Mouse (Mus musculus): ENCODE results near the gene Sh3bp4. TPM values are rescaled to one million over a fixed set of nuclear protein-coding genes. Genes with fewer than 3 reads are reported as not detected.

Gene Sh3bp4
- total and polyA plus RNA-seq, 3 experiments: not detected

DNA sequence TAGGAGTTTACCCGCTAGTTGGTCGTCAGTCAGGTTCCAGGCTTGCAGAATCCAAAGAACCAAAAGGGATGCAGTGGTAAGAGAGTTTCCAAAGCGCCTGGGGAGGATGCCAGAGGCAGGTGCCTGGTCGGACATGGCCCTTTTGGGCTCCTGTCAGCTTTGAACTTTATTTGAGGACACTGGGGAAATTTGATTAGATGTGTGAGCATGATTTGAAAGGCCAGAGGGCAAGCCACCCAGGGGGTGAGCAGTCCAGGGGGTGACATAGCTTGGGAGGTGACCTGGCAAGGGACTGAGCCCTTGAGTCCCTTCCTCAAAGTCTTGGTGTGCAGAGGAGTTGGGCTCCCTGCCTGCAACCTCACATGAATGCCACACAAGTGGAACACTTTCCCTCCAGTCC lies 11.2 kb downstream of the Sh3bp4 start:
- Histone ChIP-seq H3K4me1 (ENCODE audit: control insufficient read depth in 1 of 2, insufficient read depth in 2 of 2) (no peaks in the 10 kb centered on the region), H3K27ac (ENCODE audit: insufficient read depth, low read depth) (no peak overlapping the region), H3K27me3 (replicated peaks) (no peaks in the 10 kb centered on the region), H3K9ac (ENCODE audit: insufficient read depth, low read depth) (no peak overlapping the region), H3K4me2 (ENCODE audit: insufficient read depth, low read depth, poor library complexity, severe bottlenecking) (no peak overlapping the region), H3K36me3 (replicated peaks in 1 of 2; ENCODE audit: control insufficient read depth in 1 of 2, insufficient read depth in 1 of 2, low read length in 1 of 2) (no peaks in the 10 kb centered on the region), H3K79me2 (replicated peaks; ENCODE audit: control insufficient read depth, extremely low read depth, insufficient read depth, poor library complexity, severe bottlenecking) (no peaks in the 10 kb centered on the region), H3K4me3 (replicated peaks in 1 of 3; ENCODE audit: low read depth in 2 of 3, low read length in 2 of 3, poor library complexity in 1 of 3) (no peak overlapping the region), H3K9me3 (replicated peaks; ENCODE audit: low read length) (peaks cover 90% of the 10 kb centered on the region)
- in situ Hi-C loops (cut with MboI; ENCODE audit: low pct_ligation_motif_present, low pct_unique_long_range_greater_than_20kb, low sequenced_read_pairs) (no loop called here), dilution Hi-C loops (cut with MboI; ENCODE audit: extremely low pct_ligation_motif_present, extremely low pct_unique_long_range_greater_than_20kb, low sequenced_read_pairs) (no loop called here)
- no peak for TF ChIP-seq ZC3H11A (IDR thresholded peaks at IDR 0.05; ENCODE audit: low read depth, low read length)
- no peak for TF ChIP-seq JUND (conservative IDR thresholded peaks at IDR 0.05; ENCODE audit: low read depth, low read length)
- TF ChIP-seq EP300 (IDR thresholded peaks at IDR 0.05; ENCODE audit: low read length): no peak
- TF ChIP-seq MXI1 (IDR thresholded peaks at IDR 0.05; ENCODE audit: low read depth, low read length): no peak
- no peak for TF ChIP-seq RAD21 (IDR thresholded peaks at IDR 0.05; ENCODE audit: low read depth, low read length)
- DNase-seq (ENCODE audit: extremely low read depth): no peak

DNA sequence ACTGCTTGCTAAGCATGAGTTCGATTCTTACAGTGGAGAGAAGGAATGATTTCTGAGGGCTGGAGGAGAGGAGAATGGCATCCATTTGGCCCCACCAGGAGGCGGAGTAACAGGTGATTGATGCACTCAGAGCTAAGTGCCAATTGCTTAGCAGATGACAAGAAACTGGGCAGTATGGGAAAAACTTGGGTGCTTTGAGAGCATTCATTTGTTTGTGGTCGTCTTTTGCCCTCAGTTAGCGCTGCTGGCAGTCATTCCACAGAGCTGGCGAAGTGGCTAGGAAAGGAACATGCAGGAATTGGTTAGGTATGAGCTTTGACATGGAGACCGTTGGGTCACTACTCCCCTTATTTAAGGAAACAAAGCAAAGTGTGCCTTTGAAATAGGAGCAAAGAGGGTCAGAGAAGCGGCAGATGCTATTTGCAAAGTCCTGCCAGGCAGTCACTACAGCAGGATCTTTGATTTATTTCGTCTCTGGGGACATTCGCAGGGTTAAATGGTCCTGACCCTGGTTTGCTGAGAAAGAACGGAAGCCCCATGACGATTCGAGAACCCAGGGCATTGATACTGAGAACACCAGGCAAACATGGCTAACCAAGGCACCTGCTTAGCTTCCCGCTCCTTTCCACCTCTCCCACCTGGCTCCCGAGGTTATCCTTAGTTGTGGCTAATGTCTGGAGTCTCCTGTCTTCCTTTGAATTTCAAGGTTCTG lies 12.1 kb downstream of the Sh3bp4 start:
- no peaks in the 10 kb centered on the region for H3K27me3 ChIP-seq (replicated peaks)
- in situ Hi-C loops (cut with MboI; ENCODE audit: low pct_ligation_motif_present, low pct_unique_long_range_greater_than_20kb, low sequenced_read_pairs): no loop called here
- no peaks in the 10 kb centered on the region for H3K4me1 ChIP-seq (ENCODE audit: control insufficient read depth in 1 of 2, insufficient read depth in 2 of 2)
- no peaks in the 10 kb centered on the region for H3K79me2 ChIP-seq (replicated peaks; ENCODE audit: control insufficient read depth, extremely low read depth, insufficient read depth, poor library complexity, severe bottlenecking)
- H3K9ac ChIP-seq (ENCODE audit: insufficient read depth, low read depth): no peak overlapping the region
- dilution Hi-C loops (cut with MboI; ENCODE audit: extremely low pct_ligation_motif_present, extremely low pct_unique_long_range_greater_than_20kb, low sequenced_read_pairs): no loop called here
- H3K4me2 ChIP-seq (ENCODE audit: insufficient read depth, low read depth, poor library complexity, severe bottlenecking): no peak overlapping the region
- DNase-seq (ENCODE audit: extremely low read depth): no peak
- no peak for TF ChIP-seq E2F4 (IDR thresholded peaks at IDR 0.05; ENCODE audit: insufficient replicate concordance, low read depth, low read length)
- TF ChIP-seq SIN3A (IDR thresholded peaks at IDR 0.05; ENCODE audit: low read length): no peak
- TF ChIP-seq POLR2AphosphoS2 (IDR thresholded peaks at IDR 0.05; ENCODE audit: low read depth, low read length): no peak
- no peak for TF ChIP-seq JUND (conservative IDR thresholded peaks at IDR 0.05; ENCODE audit: low read depth, low read length)
- no peak for TF ChIP-seq MXI1 (IDR thresholded peaks at IDR 0.05; ENCODE audit: low read depth, low read length)
- TF ChIP-seq TBP (conservative IDR thresholded peaks at IDR 0.05; ENCODE audit: low read depth, low read length): no peak
- TF ChIP-seq SMC3 (IDR thresholded peaks at IDR 0.05; ENCODE audit: low read depth, low read length): no peak
- no peak for TF ChIP-seq CTCF (conservative IDR thresholded peaks at IDR 0.05 in 1 of 2, IDR thresholded peaks at IDR 0.05 in 1 of 2; ENCODE audit: low read depth in 2 of 2, low read length in 2 of 2)
- no peak for TF ChIP-seq ZNF384 (IDR thresholded peaks at IDR 0.05; ENCODE audit: low read depth, low read length)
- no peak for TF ChIP-seq GABPA (IDR thresholded peaks at IDR 0.05; ENCODE audit: insufficient replicate concordance, low read depth, low read length)
- TF ChIP-seq TCF12 (IDR thresholded peaks at IDR 0.05; ENCODE audit: low read depth, low read length): no peak
- TF ChIP-seq KAT2A (IDR thresholded peaks at IDR 0.05; ENCODE audit: insufficient replicate concordance, low read length): no peak
- TF ChIP-seq PAX5 (IDR thresholded peaks at IDR 0.05; ENCODE audit: low read length): no peak
- no peak for TF ChIP-seq RCOR1 (conservative IDR thresholded peaks at IDR 0.05; ENCODE audit: low read depth, low read length)
- no peaks in the 10 kb centered on the region for H3K36me3 ChIP-seq (replicated peaks in 1 of 2; ENCODE audit: control insufficient read depth in 1 of 2, insufficient read depth in 1 of 2, low read length in 1 of 2)
- H3K4me3 ChIP-seq (replicated peaks in 1 of 3; ENCODE audit: low read depth in 2 of 3, low read length in 2 of 3, poor library complexity in 1 of 3): no peak overlapping the region
- H3K9me3 ChIP-seq (replicated peaks; ENCODE audit: low read length): peaks cover 90% of the 10 kb centered on the region
- no peak overlapping the region for H3K27ac ChIP-seq (ENCODE audit: insufficient read depth, low read depth)
